Mouse (Mus musculus): ENCODE measurements at regions not wholly inside any gene's neighbourhood (a gene's known extent, or its start where the extent isn't known, plus 50 kb on each side); places are given as distances from the start of the nearest gene placed in this dataset.

DNA sequence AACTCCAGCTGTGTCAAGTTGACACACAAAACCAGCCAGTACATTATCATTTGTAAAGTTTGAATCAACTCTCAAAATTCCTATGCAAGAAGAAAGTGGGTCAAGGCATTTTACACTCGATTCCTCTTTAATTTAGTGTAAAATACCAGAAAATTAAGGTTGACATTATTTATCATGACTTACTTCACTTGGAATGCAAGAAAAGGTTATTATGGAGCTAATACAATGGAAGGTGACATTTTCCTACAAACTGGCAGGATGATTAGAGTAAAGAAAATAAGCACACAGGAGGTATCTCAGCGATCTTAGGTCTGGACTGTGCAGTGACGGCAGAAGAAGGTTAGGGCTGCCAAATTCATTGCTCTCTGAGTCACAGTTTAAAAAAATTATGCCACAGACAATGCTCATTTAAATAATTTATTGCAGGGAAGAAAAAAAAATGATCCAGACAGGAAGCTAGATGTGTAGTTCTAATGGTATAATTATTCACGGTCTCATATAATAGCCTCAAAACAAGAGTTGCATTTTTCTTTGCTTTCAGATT is 405.2 kb downstream of the Hace1 start:
- no peaks in the 10 kb centered on the region for H3K4me1 ChIP-seq (ENCODE audit: control insufficient read depth, insufficient read depth, insufficient read length, low read length)
- no peak overlapping the region for H3K4me3 ChIP-seq (ENCODE audit: insufficient read depth, low read depth, low read length)
- no peak overlapping the region for H3K27ac ChIP-seq (replicated peaks; ENCODE audit: low read depth, low read length)

- Histone ChIP-seq H3K4me3 (ENCODE audit: insufficient read depth, low read depth, low read length) (no peak overlapping the region), H3K4me1 (ENCODE audit: control insufficient read depth, insufficient read depth, insufficient read length, low read length) (no peaks in the 10 kb centered on the region), H3K27ac (replicated peaks; ENCODE audit: low read depth, low read length) (no peak overlapping the region)
Observed at GRCm38 (mm10) chr10:45983671-45984335, 406.2 kb downstream of the Hace1 start.

- H3K27ac ChIP-seq (replicated peaks; ENCODE audit: low read depth, low read length), result no peak overlapping the region
- no peaks in the 10 kb centered on the region for H3K4me1 ChIP-seq (ENCODE audit: control insufficient read depth, insufficient read depth, insufficient read length, low read length)
- H3K4me3 ChIP-seq (ENCODE audit: insufficient read depth, low read depth, low read length), result no peak overlapping the region
Observed at GRCm38 (mm10) chr10:45986341-45986740, 408.7 kb downstream of the Hace1 start.

DNA sequence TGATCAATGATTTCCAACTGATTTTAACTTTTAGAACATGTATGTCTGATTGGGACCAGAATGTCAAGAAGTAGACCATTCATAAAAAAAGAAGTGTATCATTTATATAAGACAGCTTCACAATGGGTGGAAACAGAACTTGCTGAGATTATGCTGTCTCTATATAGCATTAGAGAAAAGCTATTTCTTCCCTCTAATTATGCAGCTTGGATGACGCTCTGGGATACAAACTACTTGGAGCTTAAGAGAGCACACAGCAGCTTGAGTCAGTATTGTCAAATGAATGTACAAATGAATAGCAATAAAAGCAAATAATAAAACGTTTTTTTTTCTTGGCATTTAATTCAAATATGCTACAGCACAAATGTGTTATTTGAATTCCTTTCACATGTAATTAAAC is 428.7 kb downstream of the Hace1 start:
- Histone ChIP-seq H3K4me1 (ENCODE audit: control insufficient read depth, insufficient read depth, insufficient read length, low read length) (no peaks in the 10 kb centered on the region), H3K27ac (replicated peaks; ENCODE audit: low read depth, low read length) (no peak overlapping the region), H3K4me3 (ENCODE audit: insufficient read depth, low read depth, low read length) (no peak overlapping the region)

- Histone ChIP-seq H3K4me3 (ENCODE audit: insufficient read depth, low read depth, low read length) (no peak overlapping the region), H3K4me1 (ENCODE audit: control insufficient read depth, insufficient read depth, insufficient read length, low read length) (no peaks in the 10 kb centered on the region), H3K27ac (replicated peaks; ENCODE audit: low read depth, low read length) (no peak overlapping the region)
Observed at GRCm38 (mm10) chr10:46011916-46012596, 434.4 kb downstream of the Hace1 start.

GRCm38 (mm10) chr10:46012599-46012998 is 435.0 kb downstream of the Hace1 start:
- Histone ChIP-seq H3K27ac (replicated peaks; ENCODE audit: low read depth, low read length) (no peak overlapping the region), H3K4me3 (ENCODE audit: insufficient read depth, low read depth, low read length) (no peak overlapping the region), H3K4me1 (ENCODE audit: control insufficient read depth, insufficient read depth, insufficient read length, low read length) (no peaks in the 10 kb centered on the region)

DNA sequence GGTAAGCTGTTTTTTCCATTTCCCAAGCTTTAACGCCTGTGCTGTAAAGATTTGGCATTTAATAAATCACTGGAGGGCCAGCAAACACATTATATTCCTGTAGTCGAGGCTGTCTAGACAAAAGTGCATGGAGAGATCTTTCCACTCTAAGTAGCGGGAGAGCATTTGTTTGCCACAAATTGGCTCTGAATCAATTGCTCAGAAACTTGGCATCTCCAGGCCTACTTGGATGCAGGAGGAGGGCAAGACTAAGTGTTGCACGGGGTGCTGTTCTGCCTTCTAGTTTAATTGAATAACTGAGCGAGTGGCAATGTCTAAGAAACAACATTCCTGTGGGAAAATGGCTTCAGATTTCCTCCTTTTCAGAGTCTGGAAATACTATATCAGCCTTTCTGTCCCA is 438.7 kb downstream of the Hace1 start:
- H3K4me1 ChIP-seq (ENCODE audit: control insufficient read depth, insufficient read depth, insufficient read length, low read length), result no peaks in the 10 kb centered on the region
- H3K4me3 ChIP-seq (ENCODE audit: insufficient read depth, low read depth, low read length), result no peak overlapping the region

DNA sequence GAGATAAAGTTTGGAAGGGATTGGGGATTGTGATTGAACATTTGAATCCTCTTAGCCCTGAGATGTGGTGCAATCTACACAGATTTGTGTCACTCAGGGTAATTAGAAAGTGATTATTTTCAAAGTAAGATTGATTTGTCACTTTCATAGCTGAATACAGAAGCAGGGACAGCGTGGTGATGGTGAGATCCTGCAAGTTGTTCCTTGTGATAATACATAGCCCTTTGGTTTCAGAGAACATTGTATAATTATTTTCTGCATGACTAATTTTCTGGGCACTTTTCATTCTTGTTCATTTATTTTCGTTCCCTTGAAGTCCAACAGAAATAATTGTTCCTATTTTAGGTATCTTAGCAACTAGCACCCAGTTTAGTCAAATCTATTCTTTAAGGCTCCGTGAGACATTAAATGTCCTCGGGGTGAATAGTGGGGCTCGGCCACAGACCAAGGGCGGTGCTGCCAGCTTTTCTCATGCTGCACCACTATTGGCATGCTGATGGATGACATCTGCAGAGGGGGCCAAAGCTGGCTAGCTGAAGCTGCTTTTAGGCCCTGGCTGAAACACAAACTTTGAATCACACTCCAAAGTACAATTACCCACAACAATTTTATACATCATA is 468.0 kb downstream of the Hace1 start:
- H3K4me1 ChIP-seq (ENCODE audit: control insufficient read depth, insufficient read depth, insufficient read length, low read length), result no peaks in the 10 kb centered on the region
- H3K4me3 ChIP-seq (ENCODE audit: insufficient read depth, low read depth, low read length), result no peak overlapping the region

More for the DNA sequence above, 438.7 kb downstream of the Hace1 start:
- no peak overlapping the region for H3K27ac ChIP-seq (replicated peaks; ENCODE audit: low read depth, low read length)

DNA sequence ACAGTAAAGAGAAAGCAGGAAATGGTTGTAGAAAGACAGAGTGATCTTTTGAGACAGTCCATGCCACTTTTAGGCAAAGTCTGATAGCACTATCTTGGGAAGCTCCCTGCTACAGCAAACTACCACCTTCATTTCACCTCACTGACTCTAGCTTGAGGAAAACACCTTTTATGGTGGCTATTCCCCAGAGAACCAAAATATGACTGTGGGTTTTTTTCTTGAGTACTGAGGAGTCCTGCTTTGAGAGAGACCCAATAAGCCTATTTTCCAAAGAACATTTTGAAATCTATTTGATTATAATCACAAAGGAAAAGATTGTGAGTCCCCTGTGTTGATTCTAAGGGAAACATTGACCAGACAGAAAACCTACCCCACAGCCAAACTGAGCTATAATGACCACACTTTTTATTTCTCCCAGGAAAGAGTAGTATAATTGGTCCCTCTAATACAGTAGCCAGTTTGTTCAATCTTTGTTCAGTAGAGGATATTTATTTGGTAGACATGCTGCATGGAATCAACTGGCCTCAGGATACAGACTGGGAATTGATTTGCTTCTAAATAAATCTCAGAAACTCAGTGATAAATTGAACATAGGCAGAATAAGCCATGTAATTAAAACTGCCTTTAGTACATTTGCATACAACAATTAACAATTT is 468.6 kb downstream of the Hace1 start:
- Histone ChIP-seq H3K4me1 (ENCODE audit: control insufficient read depth, insufficient read depth, insufficient read length, low read length) (no peaks in the 10 kb centered on the region), H3K4me3 (ENCODE audit: insufficient read depth, low read depth, low read length) (no peak overlapping the region), H3K27ac (replicated peaks; ENCODE audit: low read depth, low read length) (no peak overlapping the region)

More for the DNA sequence above, 468.0 kb downstream of the Hace1 start:
- no peak overlapping the region for H3K27ac ChIP-seq (replicated peaks; ENCODE audit: low read depth, low read length)

- Histone ChIP-seq H3K4me1 (ENCODE audit: control insufficient read depth, insufficient read depth, insufficient read length, low read length) (no peaks in the 10 kb centered on the region), H3K27ac (replicated peaks; ENCODE audit: low read depth, low read length) (no peak overlapping the region), H3K4me3 (ENCODE audit: insufficient read depth, low read depth, low read length) (no peak overlapping the region)
Observed at GRCm38 (mm10) chr10:46046890-46047414, 469.3 kb downstream of the Hace1 start.

DNA sequence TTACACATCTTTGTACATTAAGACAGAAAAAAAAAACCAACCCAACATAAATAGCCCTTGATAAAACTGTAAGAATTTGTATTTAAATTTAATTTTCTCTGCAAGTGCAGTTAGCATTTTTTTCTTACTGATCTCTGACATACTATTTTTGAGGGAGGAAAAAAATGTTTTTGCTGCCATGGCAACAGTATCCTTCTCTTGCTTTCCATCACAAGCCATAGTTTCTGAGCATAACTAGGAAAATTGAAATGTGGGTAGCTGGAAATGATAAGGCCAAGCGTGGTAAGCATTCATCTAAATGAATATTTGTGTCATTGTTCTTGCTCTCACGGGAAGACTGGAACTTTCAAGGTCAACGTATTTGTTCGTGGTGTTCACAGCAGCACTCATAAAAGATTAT is 470.0 kb downstream of the Hace1 start:
- no peak overlapping the region for H3K4me3 ChIP-seq (ENCODE audit: insufficient read depth, low read depth, low read length)
- no peak overlapping the region for H3K27ac ChIP-seq (replicated peaks; ENCODE audit: low read depth, low read length)
- no peaks in the 10 kb centered on the region for H3K4me1 ChIP-seq (ENCODE audit: control insufficient read depth, insufficient read depth, insufficient read length, low read length)

DNA sequence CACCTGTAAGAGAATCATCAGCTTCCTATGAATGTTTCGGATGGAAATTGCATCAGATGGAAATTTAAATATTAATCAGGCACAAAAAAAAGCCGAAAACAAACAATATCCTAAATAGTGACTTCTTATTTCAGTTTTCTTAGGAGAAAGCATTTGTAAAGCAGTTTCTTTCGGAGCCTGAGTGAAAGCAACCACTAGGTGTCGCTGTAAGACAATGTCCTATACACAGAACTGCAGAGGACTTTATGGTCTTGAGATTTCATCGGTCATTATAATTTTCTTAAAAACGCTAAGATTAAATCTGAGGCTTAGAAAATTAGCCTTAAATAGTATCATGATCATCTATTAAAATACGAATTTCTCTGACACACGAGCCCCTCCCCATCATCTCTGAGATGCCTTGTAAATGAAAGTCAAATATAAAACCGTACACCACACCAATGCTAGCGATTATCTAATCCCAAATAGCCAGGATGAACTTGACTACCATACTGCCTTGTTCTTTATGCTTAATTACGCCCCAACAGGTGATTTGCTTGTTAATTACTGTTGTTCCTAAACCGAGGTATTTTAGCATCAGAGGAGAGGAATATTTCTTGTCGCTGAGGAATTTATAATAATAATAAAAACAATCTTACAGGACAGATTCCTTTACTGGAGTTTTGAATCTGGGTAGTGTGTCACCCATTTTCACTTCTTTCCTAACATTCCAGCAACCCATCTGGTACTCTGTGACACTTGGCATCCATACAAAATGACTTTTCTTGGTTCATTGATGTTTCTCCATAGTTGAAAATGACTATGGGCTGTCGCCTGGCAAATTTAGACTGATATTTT is 480.0 kb downstream of the Hace1 start:
- Histone ChIP-seq H3K4me3 (ENCODE audit: insufficient read depth, low read depth, low read length) (no peak overlapping the region), H3K4me1 (ENCODE audit: control insufficient read depth, insufficient read depth, insufficient read length, low read length) (no peaks in the 10 kb centered on the region), H3K27ac (replicated peaks; ENCODE audit: low read depth, low read length) (no peak overlapping the region)

DNA sequence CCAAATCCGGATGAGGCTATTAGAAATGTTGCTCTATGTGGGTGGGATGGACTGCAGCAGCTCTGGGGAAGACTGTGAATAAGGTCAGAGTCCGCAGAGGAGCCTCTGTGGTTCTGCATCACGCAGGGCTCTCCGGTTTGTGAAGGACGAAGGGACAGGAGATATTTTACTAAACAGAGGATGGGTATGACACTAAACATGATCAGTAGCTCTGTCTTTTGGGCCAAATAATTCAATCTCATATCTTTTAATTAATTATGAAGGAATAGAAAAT is 480.5 kb downstream of the Hace1 start:
- H3K27ac ChIP-seq (replicated peaks; ENCODE audit: low read depth, low read length), result no peak overlapping the region
- no peaks in the 10 kb centered on the region for H3K4me1 ChIP-seq (ENCODE audit: control insufficient read depth, insufficient read depth, insufficient read length, low read length)
- no peak overlapping the region for H3K4me3 ChIP-seq (ENCODE audit: insufficient read depth, low read depth, low read length)

- Histone ChIP-seq H3K27ac (replicated peaks; ENCODE audit: low read depth, low read length) (no peak overlapping the region), H3K4me3 (ENCODE audit: insufficient read depth, low read depth, low read length) (no peak overlapping the region), H3K4me1 (ENCODE audit: control insufficient read depth, insufficient read depth, insufficient read length, low read length) (no peaks in the 10 kb centered on the region)
Observed at GRCm38 (mm10) chr10:46059285-46059684, 481.7 kb downstream of the Hace1 start.

Data from brown adipose tissue, adult 24 weeks (tissue).